Mouse (Mus musculus) limb, embryonic 11.5 days (tissue): Measurements from ENCODE around the gene Ffar4. TPM values are rescaled to one million over a fixed set of nuclear protein-coding genes. Genes with fewer than 3 reads are reported as not detected.

Experiments used
- ATAC-seq: fragments of 200-750 bp; cut with Nextera tagmentation; 2 replicates; pipeline ENCODE4 v1.8.0; 2017; ENCODE audit warnings: low read depth; ENCODE audit not compliant: insufficient number of reproducible peaks, low FRiP score, low TSS enrichment
- DNase-seq: peaks from one replicate; pipeline ENCODE4 v3.0.0-alpha.2; 2015; ENCODE audit warnings: low spot score
- H3K27ac ChIP-seq: fragments of 300-500 bp; sonication (generic); replicated peaks from 2 replicates; pipeline ENCODE4 v1.5.1; 2014; ENCODE audit warnings: low read depth, mild to moderate bottlenecking, low read length
- H3K27me3 ChIP-seq: fragments of 300-500 bp; sonication (generic); 2 replicates; pipeline ENCODE4 v1.6.1; 2014; ENCODE audit warnings: mild to moderate bottlenecking, low read length, mixed read lengths; ENCODE audit not compliant: control insufficient read depth, insufficient read depth
- H3K36me3 ChIP-seq: fragments of 300-500 bp; sonication (generic); 2 replicates; pipeline ENCODE4 v1.6.1; 2014; ENCODE audit warnings: mild to moderate bottlenecking, low read length, moderate library complexity, mixed read lengths; ENCODE audit not compliant: control insufficient read depth, insufficient read depth
- H3K4me1 ChIP-seq: fragments of 300-500 bp; sonication (generic); 2 replicates; pipeline ENCODE4 v1.6.1; 2014; ENCODE audit warnings: low read length, mixed read lengths; ENCODE audit not compliant: control insufficient read depth, insufficient read depth
- H3K4me2 ChIP-seq: fragments of 300-500 bp; sonication (generic); 2 replicates; pipeline ENCODE4 v1.6.1; 2014; ENCODE audit warnings: low read depth, mild to moderate bottlenecking, moderate library complexity; ENCODE audit not compliant: severe bottlenecking
- H3K4me3 ChIP-seq: fragments of 300-500 bp; sonication (generic); 2 replicates; pipeline ENCODE4 v1.5.1; 2014; ENCODE audit warnings: low read depth, low read length
- H3K9ac ChIP-seq: fragments of 300-500 bp; sonication (generic); 2 replicates; pipeline ENCODE4 v1.6.1; 2014; ENCODE audit warnings: mild to moderate bottlenecking, low read length
- H3K9me3 ChIP-seq: fragments of 300-500 bp; sonication (generic); 2 replicates; pipeline ENCODE4 v1.6.1; 2016; ENCODE audit warnings: low read length; ENCODE audit not compliant: control insufficient read depth
- WGBS: fragments of 180-500 bp; shearing (Covaris S2); extraction: QIAGEN DNeasy Blood & Tissue Kit; methylation state at CpG from one replicate; pipeline ENCODE4 v1.1.7; 2014; 5-methylcytosine and 5-hydroxymethylcytosine counted together
- polyA plus RNA-seq: library from polyadenylated mRNA; unstranded; fragments of >200 nt; fragmentation: Nextera tagmentation; extraction: Ambion mirVana; gene quantifications from 2 replicates; pipeline ENCODE4 v1.2.1, GENCODE M21; 2014

Gene Ffar4
- polyA plus RNA-seq, 1 experiment from 2014 or later, result 0.72 TPM

DNA sequence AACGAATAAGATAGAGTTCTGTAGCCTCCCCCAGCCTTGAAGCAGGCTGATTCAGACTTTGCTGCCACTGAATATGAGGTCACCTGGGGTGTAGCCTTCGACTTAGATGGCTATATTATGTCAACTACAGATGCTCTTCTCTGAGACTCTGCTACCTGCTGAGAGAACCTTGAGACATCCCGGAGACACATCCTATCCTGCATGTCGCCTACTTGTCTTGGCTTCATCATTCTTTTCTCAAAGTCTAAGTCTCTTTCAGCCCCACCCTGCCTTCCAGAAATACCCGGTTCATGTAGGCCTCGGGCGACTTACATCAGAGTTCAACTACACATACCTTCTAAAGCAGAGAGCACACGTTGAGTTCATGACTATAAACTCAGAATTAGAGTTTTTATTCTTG lies 39.9 kb upstream of the Ffar4 start:
- Histone ChIP-seq H3K36me3 (peaks cover 6% of the 10 kb centered on the region; the same call in 1 of the 2 replicates), H3K4me3 (no peak overlapping the region), H3K27ac (no peak overlapping the region), H3K27me3 (no peaks in the 10 kb centered on the region), H3K4me2 (no peak overlapping the region), H3K9ac (no peak overlapping the region), H3K4me1 (peaks cover 10% of the 10 kb centered on the region), H3K9me3 (no peaks in the 10 kb centered on the region)
- 90% methylated on average over 8 of the region's 8 CpGs for WGBS
- no peak for ATAC-seq
- no peak for DNase-seq

DNA sequence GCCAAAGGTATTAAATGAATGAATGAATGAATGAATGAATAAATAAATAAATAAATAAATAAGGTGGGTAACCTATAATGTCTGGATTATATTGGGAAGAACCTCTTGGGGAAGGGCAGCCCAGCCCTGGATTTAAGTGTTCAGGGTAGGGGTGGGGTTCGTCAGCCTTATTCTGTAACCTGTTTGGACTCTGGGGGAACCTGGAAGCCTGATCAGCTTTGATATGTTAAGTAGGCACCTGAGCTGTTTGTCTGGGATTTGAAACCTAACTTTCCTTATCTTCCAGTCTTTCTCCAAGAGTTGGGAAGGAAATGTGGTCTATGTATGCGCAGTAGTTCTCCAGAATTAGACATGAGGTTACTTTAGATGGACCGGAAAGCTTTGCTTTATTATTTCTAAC lies 33.7 kb upstream of the Ffar4 start:
- ATAC-seq, result no peak
- Histone ChIP-seq H3K4me2 (no peak overlapping the region), H3K9me3 (no peaks in the 10 kb centered on the region), H3K27me3 (no peaks in the 10 kb centered on the region), H3K4me3 (no peak overlapping the region), H3K27ac (no peak overlapping the region), H3K9ac (no peak overlapping the region), H3K36me3 (peaks cover 6% of the 10 kb centered on the region; the same call in 1 of the 2 replicates), H3K4me1 (no peaks in the 10 kb centered on the region)
- 91% methylated on average over 3 of the region's 3 CpGs for WGBS
- DNase-seq, result no peak

DNA sequence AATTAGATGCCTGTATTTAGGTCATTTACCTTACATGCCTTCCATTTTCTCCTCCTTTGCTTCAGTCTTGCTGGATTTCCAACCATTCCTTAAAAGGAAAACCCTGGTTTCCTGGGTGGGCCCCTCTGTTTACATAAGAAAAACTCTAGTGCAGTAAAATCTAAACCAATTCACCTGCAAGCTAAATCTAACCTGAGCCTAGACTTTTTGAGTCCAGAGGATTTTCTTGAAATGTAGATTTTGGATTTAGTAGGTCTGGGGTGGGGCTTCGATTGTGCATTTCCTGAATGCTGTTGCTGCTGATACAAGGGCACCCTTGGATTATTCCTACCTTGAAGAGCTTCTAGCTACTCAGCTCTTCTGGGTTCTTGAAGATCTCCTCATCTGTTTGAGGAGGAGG lies 32.8 kb upstream of the Ffar4 start:
- no peaks in the 10 kb centered on the region for H3K4me1 ChIP-seq
- H3K9me3 ChIP-seq, result no peaks in the 10 kb centered on the region
- no peak overlapping the region for H3K4me2 ChIP-seq
- H3K27me3 ChIP-seq, result no peaks in the 10 kb centered on the region
- DNase-seq (no peak), ATAC-seq (no peak)
- H3K27ac ChIP-seq, result no peak overlapping the region
- H3K36me3 ChIP-seq, result peaks cover 6% of the 10 kb centered on the region; the same call in 1 of the 2 replicates
- no peak overlapping the region for H3K9ac ChIP-seq
- no peak overlapping the region for H3K4me3 ChIP-seq
- 90% methylated on average over 1 of the region's 1 CpGs for WGBS

DNA sequence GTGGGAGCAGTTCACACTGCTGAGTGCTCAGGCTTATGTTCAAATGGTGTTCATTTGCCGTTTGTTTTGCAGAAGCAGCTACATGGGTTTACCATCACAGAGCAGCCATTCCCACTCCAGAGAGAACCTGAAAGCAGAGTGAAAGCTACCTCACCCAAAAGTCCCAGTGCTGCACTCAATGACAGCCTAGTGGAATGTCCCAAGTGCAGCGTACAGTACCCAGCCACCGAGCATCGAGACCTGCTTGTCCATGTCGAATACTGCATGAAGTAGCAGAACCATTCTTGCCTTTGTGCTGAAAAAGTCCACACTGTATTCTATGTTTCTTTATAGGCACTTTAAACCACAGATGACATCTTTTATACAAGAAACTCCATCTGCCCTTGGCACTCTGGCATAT lies 23.6 kb upstream of the Ffar4 start:
- H3K27ac ChIP-seq, result no peak overlapping the region
- no peak overlapping the region for H3K9ac ChIP-seq
- ATAC-seq, result no peak
- H3K27me3 ChIP-seq, result no peaks in the 10 kb centered on the region
- no peak overlapping the region for H3K4me2 ChIP-seq
- no peak for DNase-seq
- H3K4me3 ChIP-seq, result no peak overlapping the region
- no peaks in the 10 kb centered on the region for H3K4me1 ChIP-seq
- H3K9me3 ChIP-seq, result no peaks in the 10 kb centered on the region
- 96% methylated on average over 5 of the region's 5 CpGs for WGBS
- no peaks in the 10 kb centered on the region; the same call in 1 of the 2 replicates for H3K36me3 ChIP-seq

DNA sequence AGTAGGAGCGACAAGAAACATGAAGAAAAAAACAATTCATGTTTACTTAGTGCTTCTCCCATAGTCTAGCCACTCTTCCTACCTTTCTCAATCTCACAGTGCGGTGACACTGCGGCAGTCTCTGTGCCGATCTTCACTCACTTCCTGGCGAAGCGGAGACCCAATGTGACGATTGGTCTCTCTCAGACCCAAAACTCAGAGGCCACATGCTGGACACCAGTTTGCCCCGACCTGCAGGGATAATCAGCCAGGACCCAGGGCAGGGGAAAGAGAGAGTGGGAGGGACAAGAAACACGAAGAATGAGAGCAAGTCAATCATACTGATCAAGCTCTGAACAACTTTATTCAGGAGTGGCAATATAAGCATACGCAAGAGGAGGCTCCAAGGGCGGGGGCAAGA lies 21.8 kb upstream of the Ffar4 start:
- Histone ChIP-seq H3K27ac (no peak overlapping the region), H3K4me3 (no peak overlapping the region), H3K9me3 (no peaks in the 10 kb centered on the region), H3K27me3 (no peaks in the 10 kb centered on the region), H3K4me2 (no peak overlapping the region), H3K36me3 (no peaks in the 10 kb centered on the region; the same call in 1 of the 2 replicates), H3K9ac (no peak overlapping the region), H3K4me1 (no peaks in the 10 kb centered on the region)
- ATAC-seq (no peak), DNase-seq (no peak)
- 84% methylated on average over 11 of the region's 11 CpGs for WGBS

DNA sequence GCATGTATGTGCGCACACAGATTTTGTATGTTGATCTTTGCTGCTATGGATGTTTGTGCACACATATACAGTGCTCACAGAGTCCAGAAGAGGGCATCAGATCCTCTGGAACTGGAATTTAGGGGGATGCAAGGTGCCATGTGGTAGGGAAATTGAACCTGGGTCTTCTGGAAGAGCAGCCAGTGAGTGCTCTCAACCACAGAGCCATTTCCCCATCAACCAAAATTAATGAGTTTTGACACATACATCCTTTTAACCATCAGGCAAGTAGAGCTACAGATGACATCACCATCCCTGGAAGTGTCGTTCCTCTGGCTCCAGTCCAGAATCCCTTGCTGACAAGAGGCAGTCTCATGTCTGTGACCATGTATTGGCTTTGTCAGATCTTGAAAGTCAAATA lies 20.6 kb upstream of the Ffar4 start:
- no peak for ATAC-seq

DNA sequence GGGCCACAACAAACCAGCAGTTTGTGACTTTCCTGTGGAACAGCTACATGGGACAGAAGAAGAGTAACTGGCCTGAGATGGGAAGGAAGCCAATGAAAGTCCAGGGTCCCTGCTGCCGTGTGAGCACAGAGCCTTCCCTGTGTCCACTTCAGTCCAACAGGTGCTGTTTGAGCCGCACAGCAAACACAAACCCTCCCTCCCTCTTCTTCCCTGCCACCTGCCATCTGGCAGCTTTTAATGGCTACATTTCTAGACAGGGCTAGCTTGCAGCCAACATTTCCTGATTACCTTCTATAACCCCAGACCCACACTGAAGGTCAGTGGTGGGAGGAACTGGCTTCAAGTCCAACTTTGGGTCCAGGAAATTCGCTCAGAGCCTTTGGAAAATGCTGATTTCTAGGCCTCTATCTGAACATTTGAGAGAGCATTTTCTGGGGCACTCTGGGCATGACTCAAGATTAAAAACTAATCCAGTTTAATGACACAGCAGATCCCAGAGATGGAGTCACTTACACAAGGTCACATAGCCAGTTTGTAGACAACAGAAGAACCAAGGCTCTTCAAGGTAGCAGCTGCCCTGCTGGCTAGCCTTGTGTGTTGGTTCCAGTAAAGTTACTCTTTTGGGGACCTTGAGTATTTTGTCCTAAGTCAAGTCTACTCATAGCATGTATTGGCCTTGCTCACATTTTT lies 18.9 kb upstream of the Ffar4 start:
- ATAC-seq, result no peak
- Histone ChIP-seq H3K27ac (no peak overlapping the region), H3K9ac (no peak overlapping the region), H3K4me3 (no peak overlapping the region), H3K27me3 (no peaks in the 10 kb centered on the region), H3K36me3 (no peaks in the 10 kb centered on the region), H3K4me2 (no peak overlapping the region), H3K4me1 (no peaks in the 10 kb centered on the region), H3K9me3 (no peaks in the 10 kb centered on the region)
- WGBS, result 66% methylated on average over 3 of the region's 3 CpGs
- DNase-seq, result no peak

More for the DNA sequence above, 20.6 kb upstream of the Ffar4 start:
- H3K4me3 ChIP-seq, result no peak overlapping the region
- no peak for DNase-seq
- no peaks in the 10 kb centered on the region for H3K4me1 ChIP-seq
- no peaks in the 10 kb centered on the region for H3K9me3 ChIP-seq
- 97% methylated on average over 2 of the region's 2 CpGs for WGBS
- no peak overlapping the region for H3K9ac ChIP-seq
- no peak overlapping the region for H3K4me2 ChIP-seq
- no peaks in the 10 kb centered on the region for H3K27me3 ChIP-seq
- H3K36me3 ChIP-seq, result no peaks in the 10 kb centered on the region
- no peak overlapping the region for H3K27ac ChIP-seq

DNA sequence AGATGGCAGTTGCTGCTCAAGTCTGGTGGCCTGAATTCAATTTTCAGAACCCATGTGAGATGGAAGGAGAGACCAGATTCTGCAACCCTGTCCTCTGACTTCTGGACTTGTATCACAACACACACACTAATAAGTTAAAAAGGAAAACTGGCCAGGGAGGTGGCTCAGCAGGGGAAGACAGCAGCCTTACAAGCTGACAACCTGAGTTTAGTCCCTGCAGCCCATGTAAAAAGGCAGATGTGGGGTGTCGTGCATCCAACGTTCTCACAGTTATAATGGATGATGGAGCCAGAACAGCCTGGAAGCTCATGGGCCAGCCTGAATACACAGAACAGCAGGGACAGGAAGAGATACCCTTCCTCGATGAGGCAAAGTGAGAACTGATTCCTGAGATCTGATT lies 15.5 kb upstream of the Ffar4 start:
- WGBS, result 74% methylated on average over 3 of the region's 3 CpGs
- H3K27me3 ChIP-seq, result no peaks in the 10 kb centered on the region
- H3K27ac ChIP-seq, result no peak overlapping the region
- H3K4me2 ChIP-seq, result no peak overlapping the region
- no peaks in the 10 kb centered on the region for H3K9me3 ChIP-seq
- H3K4me3 ChIP-seq, result no peak overlapping the region
- no peak overlapping the region for H3K9ac ChIP-seq
- ATAC-seq (no peak), DNase-seq (no peak)
- no peaks in the 10 kb centered on the region for H3K36me3 ChIP-seq
- H3K4me1 ChIP-seq, result no peaks in the 10 kb centered on the region
